Comparison of ENCODE assay signal across 9 mouse cellular contexts in the genomic region with DNA sequence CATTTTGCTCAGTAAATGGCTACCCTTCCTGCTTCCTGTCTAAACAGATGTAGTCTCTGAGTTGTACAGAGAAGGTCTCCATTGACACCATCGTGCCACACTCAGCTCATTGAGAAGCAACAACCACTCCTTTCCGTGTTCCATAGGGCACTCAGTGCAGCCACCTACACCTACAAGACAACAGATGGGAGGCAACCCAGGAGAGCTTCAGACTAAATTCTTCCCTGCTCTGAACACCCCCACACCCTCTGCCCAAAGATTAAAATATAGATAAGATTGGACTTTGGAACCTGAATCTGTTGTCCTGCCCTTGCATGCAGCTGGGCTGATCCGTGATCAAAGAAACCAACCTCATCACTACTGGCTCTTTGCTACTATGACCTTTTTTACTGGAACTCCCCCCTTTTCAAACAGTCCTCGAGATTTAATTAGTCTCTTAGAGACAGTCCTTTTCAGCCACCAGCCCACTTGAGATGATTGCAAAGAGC. TPM values are rescaled to one million over a fixed set of nuclear protein-coding genes. Genes with fewer than 3 reads are reported as not detected.
A peak's percentile ranks its signal among the peaks of the same experiment; 100 is the strongest.
DNase-seq lines count a peak whose midpoint lies in the region; ATAC-seq lines count a peak whose summit lies in the region.
"Had no signal": no experiment of that assay in that cellular context is flagged by ENCODE, and none has a peak within 500 bp of the region (broad histone marks: within the 10 kb centered on the region; RNA-seq: fewer than 3 reads in every experiment).

No protein-coding gene starts in this region.

- H3K4me3 ChIP-seq in kidney, embryonic 14.5 days (ENCODE audit: low read length), result peak overlapping the region; percentile 51
- H3K4me3 ChIP-seq in embryonic facial prominence, embryonic 14.5 days (ENCODE audit: low read depth, low read length), result peak overlapping the region; percentile 52
- H3K4me3 ChIP-seq in intestine, embryonic 14.5 days (ENCODE audit: low read depth, low read length), result peak overlapping the region; percentile 40; the same call in 1 of the 2 replicates
- peak overlapping the region; percentile 53 for H3K4me3 ChIP-seq in midbrain, embryonic 16.5 days (ENCODE audit: low read depth, low read length)

- no peak overlapping the region for H3K27ac ChIP-seq in kidney, embryonic 14.5 days (ENCODE audit: low read depth, low read length)
- no peak overlapping the region for H3K27ac ChIP-seq in embryonic facial prominence, embryonic 14.5 days (replicated peaks; ENCODE audit: low read depth, low read length)
- no peak overlapping the region for H3K27ac ChIP-seq in intestine, embryonic 14.5 days (ENCODE audit: low read depth)
- no peak overlapping the region for H3K27ac ChIP-seq in midbrain, embryonic 16.5 days (ENCODE audit: low read length)

- H3K9ac ChIP-seq in kidney, embryonic 14.5 days (ENCODE audit: low read depth, low read length), result peak overlapping the region; percentile 62; the same call in 1 of the 2 replicates
- H3K9ac ChIP-seq in embryonic facial prominence, embryonic 14.5 days (ENCODE audit: low read depth, low read length), result peak overlapping the region; percentile 79
- H3K9ac ChIP-seq in intestine, embryonic 14.5 days (ENCODE audit: low read length), result peak overlapping the region; percentile 65
- H3K9ac ChIP-seq in midbrain, embryonic 16.5 days (ENCODE audit: low read depth, low read length), result no peak overlapping the region

- 75% methylated on average over 4 of the region's 4 CpGs for WGBS in kidney, embryonic 14.5 days
- 70% methylated on average over 4 of the region's 4 CpGs for WGBS in embryonic facial prominence, embryonic 14.5 days
- WGBS in intestine, embryonic 14.5 days, result 70% methylated on average over 4 of the region's 4 CpGs
- WGBS in midbrain, embryonic 16.5 days, result 64% methylated on average over 4 of the region's 4 CpGs

- no peaks in the 10 kb centered on the region for H3K4me1 ChIP-seq in kidney, embryonic 14.5 days (ENCODE audit: control insufficient read depth, insufficient read depth, low read length)
- no peaks in the 10 kb centered on the region for H3K4me1 ChIP-seq in embryonic facial prominence, embryonic 14.5 days (ENCODE audit: control insufficient read depth, insufficient read depth, low read length)
- H3K4me1 ChIP-seq in intestine, embryonic 14.5 days (replicated peaks; ENCODE audit: control insufficient read depth, insufficient read depth, low read length), result no peaks in the 10 kb centered on the region; the same call in 1 of the 2 replicates
- peaks cover 4% of the 10 kb centered on the region; the same call in 1 of the 2 replicates for H3K4me1 ChIP-seq in midbrain, embryonic 16.5 days (ENCODE audit: control insufficient read depth, insufficient read depth, low read length)

- ATAC-seq in kidney, embryonic 14.5 days (ENCODE audit: low FRiP score, low TSS enrichment), result no peak
- no peak for ATAC-seq in embryonic facial prominence, embryonic 14.5 days (ENCODE audit: low read depth)
- ATAC-seq in intestine, embryonic 14.5 days (replicated peaks; ENCODE audit: low FRiP score, low TSS enrichment, low read depth), result no peak
- ATAC-seq in midbrain, embryonic 16.5 days, result no peak
- ATAC-seq in CD4-positive, CD25-positive, alpha-beta regulatory T cell, adult 4 months, result no peak

- no peak for DNase-seq in kidney, postnatal 36 days
- DNase-seq in embryonic facial prominence, embryonic 14.5 days (ENCODE audit: low spot score), result no peak
- no peak for DNase-seq in intestine, embryonic 14.5 days (ENCODE audit: low spot score)
- no peak for DNase-seq in spleen, adult 18-20 months
- DNase-seq in kidney, adult 9 months, result no peak

- H3K9me3 ChIP-seq in kidney, embryonic 14.5 days (ENCODE audit: control insufficient read depth, low read length), result no peaks in the 10 kb centered on the region
- 0 out of 2 replicates have a peak, but pooled peaks cover 8% of the 10 kb centered on the region for H3K9me3 ChIP-seq in embryonic facial prominence, embryonic 14.5 days (ENCODE audit: control insufficient read depth, low read length)
- no peaks in the 10 kb centered on the region for H3K9me3 ChIP-seq in intestine, embryonic 14.5 days (ENCODE audit: control insufficient read depth, low read length)
- H3K9me3 ChIP-seq in midbrain, embryonic 16.5 days (replicated peaks; ENCODE audit: control insufficient read depth, low read length, poor library complexity, severe bottlenecking), result no peaks in the 10 kb centered on the region; the same call in 1 of the 2 replicates

- peak overlapping the region; percentile 67 for H3K4me2 ChIP-seq in kidney, embryonic 14.5 days (replicated peaks; ENCODE audit: low read depth, low read length)
- H3K4me2 ChIP-seq in embryonic facial prominence, embryonic 14.5 days (ENCODE audit: low read depth, low read length), result peak overlapping the region; percentile 70
- peak overlapping the region; percentile 57 for H3K4me2 ChIP-seq in intestine, embryonic 14.5 days (ENCODE audit: low read length)
- peak overlapping the region; percentile 81 for H3K4me2 ChIP-seq in midbrain, embryonic 16.5 days (ENCODE audit: low read length)

- H3K36me3 ChIP-seq in kidney, embryonic 14.5 days (ENCODE audit: control insufficient read depth, insufficient read depth, low read length), result no peaks in the 10 kb centered on the region
- no peaks in the 10 kb centered on the region for H3K36me3 ChIP-seq in embryonic facial prominence, embryonic 14.5 days (ENCODE audit: control insufficient read depth, insufficient read depth, low read length)
- no peaks in the 10 kb centered on the region for H3K36me3 ChIP-seq in intestine, embryonic 14.5 days (ENCODE audit: control insufficient read depth, insufficient read depth, low read length)
- H3K36me3 ChIP-seq in midbrain, embryonic 16.5 days (ENCODE audit: control insufficient read depth, insufficient read depth, low read length), result no peaks in the 10 kb centered on the region

- H3K27me3 ChIP-seq in kidney, embryonic 14.5 days (ENCODE audit: control insufficient read depth, insufficient read depth, low read length), result no peaks in the 10 kb centered on the region
- no peaks in the 10 kb centered on the region for H3K27me3 ChIP-seq in embryonic facial prominence, embryonic 14.5 days (replicated peaks; ENCODE audit: control insufficient read depth, insufficient read depth, low read length)
- no peaks in the 10 kb centered on the region for H3K27me3 ChIP-seq in intestine, embryonic 14.5 days (replicated peaks; ENCODE audit: control insufficient read depth, insufficient read depth, low read length)
- H3K27me3 ChIP-seq in midbrain, embryonic 16.5 days (ENCODE audit: control insufficient read depth, insufficient read depth, low read depth, low read length), result no peaks in the 10 kb centered on the region

RNA-seq across cellular contexts. Expression of a gene that starts 53.4 kb away (rescaled TPM):
- not detected in 2 replicates for polyA plus RNA-seq in kidney, embryonic 14.5 days (2014; fragmentation: Nextera tagmentation; extraction: Ambion mirVana)
- polyA plus RNA-seq in embryonic facial prominence, embryonic 14.5 days (2014; fragmentation: Nextera tagmentation; extraction: Ambion mirVana), result not detected in 2 replicates
- not detected in 2 replicates for polyA plus RNA-seq in intestine, embryonic 14.5 days (2014; fragmentation: Nextera tagmentation; extraction: Ambion mirVana)
- not detected in 2 replicates for polyA plus RNA-seq in midbrain, embryonic 16.5 days (2015; fragmentation: Nextera tagmentation; extraction: Ambion mirVana)
- polyA plus RNA-seq in CD4-positive, CD25-positive, alpha-beta regulatory T cell, adult 4 months (2017; shearing (Covaris generic)), result not detected
- polyA plus RNA-seq: gonadal fat pad, adult 2 months had no signal
